Mouse (Mus musculus): ENCODE measurements around the gene Focad. TPM values are rescaled to one million over a fixed set of nuclear protein-coding genes. Genes with fewer than 3 reads are reported as not detected.

Gene Focad
- polyA plus RNA-seq, 1 experiment, result 9.5 TPM

GRCm38 (mm10) chr4:88175058-88175974, 80.9 kb downstream of the Focad start:
- TF ChIP-seq CTCF (IDR thresholded peaks at IDR 0.05; ENCODE audit: insufficient read depth, low read length) (no peak), POLR2A (IDR thresholded peaks at IDR 0.05; ENCODE audit: borderline replicate concordance, extremely low read depth, low read depth, low read length) (no peak)
- 78% methylated on average over 6 of the region's 6 CpGs for WGBS

GRCm38 (mm10) chr4:88179296-88179695, 84.9 kb downstream of the Focad start:
- WGBS, result 59% methylated on average over 2 of the region's 2 CpGs
- no peak overlapping the region for H3K4me3 ChIP-seq (replicated peaks; ENCODE audit: extremely low read depth, low read depth, low read length)
- TF ChIP-seq CTCF (IDR thresholded peaks at IDR 0.05; ENCODE audit: insufficient read depth, low read length) (no peak), POLR2A (IDR thresholded peaks at IDR 0.05; ENCODE audit: borderline replicate concordance, extremely low read depth, low read depth, low read length) (no peak)
- DNase-seq, result no peak
- no peaks in the 10 kb centered on the region for H3K4me1 ChIP-seq (ENCODE audit: control insufficient read depth, insufficient read depth, low read length)

More at GRCm38 (mm10) chr4:88175058-88175974, 80.9 kb downstream of the Focad start:
- H3K4me3 ChIP-seq (replicated peaks; ENCODE audit: extremely low read depth, low read depth, low read length), result no peak overlapping the region
- DNase-seq, result no peak
- no peaks in the 10 kb centered on the region for H3K4me1 ChIP-seq (ENCODE audit: control insufficient read depth, insufficient read depth, low read length)

GRCm38 (mm10) chr4:88184293-88184692, 89.9 kb downstream of the Focad start:
- DNase-seq, result no peak
- no peaks in the 10 kb centered on the region for H3K4me1 ChIP-seq (ENCODE audit: control insufficient read depth, insufficient read depth, low read length)
- 56% methylated on average over 6 of the region's 6 CpGs for WGBS
- no peak overlapping the region for H3K4me3 ChIP-seq (replicated peaks; ENCODE audit: extremely low read depth, low read depth, low read length)
- TF ChIP-seq POLR2A (IDR thresholded peaks at IDR 0.05; ENCODE audit: borderline replicate concordance, extremely low read depth, low read depth, low read length) (no peak), CTCF (IDR thresholded peaks at IDR 0.05; ENCODE audit: insufficient read depth, low read length) (no peak)

- no peak for TF ChIP-seq CTCF (IDR thresholded peaks at IDR 0.05; ENCODE audit: insufficient read depth, low read length)
- no peak for TF ChIP-seq POLR2A (IDR thresholded peaks at IDR 0.05; ENCODE audit: borderline replicate concordance, extremely low read depth, low read depth, low read length)
- DNase-seq, result no peak
- H3K4me1 ChIP-seq (ENCODE audit: control insufficient read depth, insufficient read depth, low read length), result no peaks in the 10 kb centered on the region
- no peak overlapping the region for H3K4me3 ChIP-seq (replicated peaks; ENCODE audit: extremely low read depth, low read depth, low read length)
- WGBS, result 80% methylated on average over 6 of the region's 6 CpGs
Measured at GRCm38 (mm10) chr4:88185872-88186426, 91.5 kb downstream of the Focad start.

GRCm38 (mm10) chr4:88187649-88188048, 93.2 kb downstream of the Focad start:
- no peak for DNase-seq
- Histone ChIP-seq H3K4me1 (ENCODE audit: control insufficient read depth, insufficient read depth, low read length) (no peaks in the 10 kb centered on the region), H3K4me3 (replicated peaks; ENCODE audit: extremely low read depth, low read depth, low read length) (no peak overlapping the region)
- 81% methylated on average over 3 of the region's 3 CpGs for WGBS
- TF ChIP-seq CTCF (IDR thresholded peaks at IDR 0.05; ENCODE audit: insufficient read depth, low read length), result no peak
- TF ChIP-seq POLR2A (IDR thresholded peaks at IDR 0.05; ENCODE audit: borderline replicate concordance, extremely low read depth, low read depth, low read length), result no peak

- 88% methylated on average over 1 of the region's 1 CpGs for WGBS
- Histone ChIP-seq H3K4me3 (replicated peaks; ENCODE audit: extremely low read depth, low read depth, low read length) (no peak overlapping the region), H3K4me1 (ENCODE audit: control insufficient read depth, insufficient read depth, low read length) (peaks cover 2% of the 10 kb centered on the region; the same call in 1 of the 2 replicates)
- no peak for TF ChIP-seq CTCF (IDR thresholded peaks at IDR 0.05; ENCODE audit: insufficient read depth, low read length)
- TF ChIP-seq POLR2A (IDR thresholded peaks at IDR 0.05; ENCODE audit: borderline replicate concordance, extremely low read depth, low read depth, low read length), result no peak
- no peak for DNase-seq
Measured at GRCm38 (mm10) chr4:88189495-88189894, 95.1 kb downstream of the Focad start.

GRCm38 (mm10) chr4:88194256-88194655, 99.8 kb downstream of the Focad start:
- WGBS, result 61% methylated on average over 5 of the region's 5 CpGs
- DNase-seq, result no peak
- H3K4me1 ChIP-seq (ENCODE audit: control insufficient read depth, insufficient read depth, low read length), result peaks cover 13% of the 10 kb centered on the region

GRCm38 (mm10) chr4:88195898-88196495, 101.6 kb downstream of the Focad start:
- 53% methylated on average over 4 of the region's 4 CpGs for WGBS
- Histone ChIP-seq H3K4me3 (replicated peaks; ENCODE audit: extremely low read depth, low read depth, low read length) (no peak overlapping the region), H3K4me1 (ENCODE audit: control insufficient read depth, insufficient read depth, low read length) (peaks cover 13% of the 10 kb centered on the region)
- no peak for TF ChIP-seq CTCF (IDR thresholded peaks at IDR 0.05; ENCODE audit: insufficient read depth, low read length)
- TF ChIP-seq POLR2A (IDR thresholded peaks at IDR 0.05; ENCODE audit: borderline replicate concordance, extremely low read depth, low read depth, low read length), result no peak
- no peak for DNase-seq

More at GRCm38 (mm10) chr4:88194256-88194655, 99.8 kb downstream of the Focad start:
- no peak for TF ChIP-seq CTCF (IDR thresholded peaks at IDR 0.05; ENCODE audit: insufficient read depth, low read length)
- no peak for TF ChIP-seq POLR2A (IDR thresholded peaks at IDR 0.05; ENCODE audit: borderline replicate concordance, extremely low read depth, low read depth, low read length)
- no peak overlapping the region for H3K4me3 ChIP-seq (replicated peaks; ENCODE audit: extremely low read depth, low read depth, low read length)

- 62% methylated on average over 4 of the region's 4 CpGs for WGBS
- peaks cover 13% of the 10 kb centered on the region for H3K4me1 ChIP-seq (ENCODE audit: control insufficient read depth, insufficient read depth, low read length)
- H3K4me3 ChIP-seq (replicated peaks; ENCODE audit: extremely low read depth, low read depth, low read length), result no peak overlapping the region
- TF ChIP-seq POLR2A (IDR thresholded peaks at IDR 0.05; ENCODE audit: borderline replicate concordance, extremely low read depth, low read depth, low read length) (no peak), CTCF (IDR thresholded peaks at IDR 0.05; ENCODE audit: insufficient read depth, low read length) (no peak)
- DNase-seq, result no peak
Measured at GRCm38 (mm10) chr4:88196500-88196912, 102.1 kb downstream of the Focad start.
